Mouse (Mus musculus): Measurements from ENCODE around the gene Ugcg.

GRCm38 (mm10) chr4:59150907-59151306 lies 38.1 kb upstream of the Ugcg start:
- no peak for TF ChIP-seq CTCF (IDR thresholded peaks at IDR 0.05; ENCODE audit: low read depth)
- TF ChIP-seq EP300 (IDR thresholded peaks at IDR 0.05; ENCODE audit: low read depth), result no peak
